Mouse (Mus musculus): ENCODE results near the gene Ubqln4. TPM values are rescaled to one million over a fixed set of nuclear protein-coding genes. Genes with fewer than 3 reads are reported as not detected.

The Ubqln4 gene
- total RNA-seq (2015; ENCODE audit: low replicate concordance) (8.6 and 10.1 TPM in 2 replicates), total RNA-seq (2017; ENCODE audit: low replicate concordance) (6.3 and 7.6 TPM in 2 replicates)

DNA sequence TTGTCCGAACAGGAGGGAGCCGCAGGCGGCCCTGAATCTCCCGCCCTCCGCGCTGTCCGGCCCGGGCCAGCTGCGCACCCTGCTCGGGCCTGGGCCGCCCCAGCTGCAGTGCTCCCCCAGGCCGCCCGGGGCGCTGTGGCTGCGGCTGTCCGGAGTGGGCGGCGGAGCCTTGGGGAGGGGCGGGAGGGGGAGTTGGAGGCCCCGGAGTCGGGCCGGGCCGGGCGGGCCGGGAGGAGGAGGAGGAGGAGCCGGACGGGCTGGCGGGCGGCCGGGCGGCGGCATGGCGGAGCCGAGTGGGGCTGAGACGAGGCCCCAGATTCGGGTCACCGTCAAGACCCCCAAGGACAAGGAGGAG, at the start of gene Ubqln4:
Gene Ubqln4 (plus strand): TSS at position 234 of the 355 bp plus-strand sequence.
- ATAC-seq (replicated peaks; ENCODE audit: low FRiP score, poor library complexity, severe bottlenecking): peak; percentile 66

GRCm38 (mm10) chr3:88503881-88504746, 49.4 kb upstream of the Ubqln4 start:
- no peak for ATAC-seq (replicated peaks; ENCODE audit: low FRiP score, poor library complexity, severe bottlenecking)

DNA sequence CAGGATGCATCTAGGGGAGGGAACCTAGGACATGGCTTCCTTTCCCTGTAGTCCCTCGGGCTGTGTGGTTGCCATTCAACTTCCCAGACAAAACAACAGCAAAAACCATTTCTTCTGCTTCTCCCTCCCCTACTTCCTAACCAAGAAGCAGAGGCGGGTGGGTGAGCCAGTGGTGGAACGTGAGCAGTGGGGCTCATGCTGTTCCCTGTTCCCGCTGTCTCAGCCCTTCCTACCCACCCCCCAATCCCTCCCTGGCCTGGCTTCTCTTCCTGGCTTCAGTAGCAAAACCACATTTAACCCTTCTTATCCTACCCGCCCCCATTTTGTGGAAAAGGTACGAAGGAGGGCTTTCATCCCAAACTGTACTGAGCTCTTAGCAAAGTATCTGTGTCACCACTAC, 48.5 kb upstream of the Ubqln4 start:
- ATAC-seq (replicated peaks; ENCODE audit: low FRiP score, poor library complexity, severe bottlenecking): no peak

DNA sequence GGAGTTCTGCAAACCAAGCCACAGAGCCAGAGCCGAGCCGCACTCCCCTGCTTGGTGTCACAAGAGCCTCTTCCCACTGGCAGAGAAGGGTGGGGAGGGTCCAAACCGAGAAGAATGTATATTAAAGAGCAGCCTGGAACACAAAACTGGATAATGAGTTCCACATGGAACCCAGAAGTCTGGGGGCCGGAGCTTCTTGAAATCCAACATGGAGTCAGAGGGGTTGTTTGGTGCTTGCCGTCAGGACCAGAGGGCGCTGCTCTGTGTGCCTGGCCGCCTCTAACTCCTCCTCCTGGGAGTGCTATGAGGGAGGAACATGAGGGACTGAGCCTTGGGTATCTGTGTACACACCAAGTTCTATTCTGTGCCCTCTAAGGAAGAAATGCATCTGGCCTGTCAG, 47.8 kb upstream of the Ubqln4 start:
- no peak for ATAC-seq (replicated peaks; ENCODE audit: low FRiP score, poor library complexity, severe bottlenecking)

DNA sequence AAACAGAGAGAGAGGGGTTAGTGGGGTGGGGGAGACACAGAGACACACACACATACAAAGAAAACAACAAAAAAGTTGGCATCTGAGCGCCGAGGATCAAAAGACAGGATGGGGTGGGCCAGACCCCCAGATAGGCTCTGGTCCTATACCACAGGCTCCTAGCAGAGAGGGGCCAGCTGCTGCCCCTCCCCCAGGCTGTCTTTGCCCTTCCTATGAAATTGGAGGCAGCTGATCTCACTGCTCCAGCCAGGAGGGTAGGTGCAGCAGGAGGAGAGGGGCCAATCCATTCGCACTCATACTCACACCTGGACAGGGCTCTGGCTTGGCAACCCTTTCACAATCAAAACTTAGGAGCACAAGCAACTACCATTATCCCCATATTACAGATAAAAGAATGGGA, 44.3 kb upstream of the Ubqln4 start:
- ATAC-seq (replicated peaks; ENCODE audit: low FRiP score, poor library complexity, severe bottlenecking): no peak

- ATAC-seq (replicated peaks; ENCODE audit: low FRiP score, poor library complexity, severe bottlenecking): peak; percentile 85
Observed at GRCm38 (mm10) chr3:88509692-88510420, 43.7 kb upstream of the Ubqln4 start, which contains the start of gene Lmna. Gene Lmna (minus strand): TSS chr3:88509956.

DNA sequence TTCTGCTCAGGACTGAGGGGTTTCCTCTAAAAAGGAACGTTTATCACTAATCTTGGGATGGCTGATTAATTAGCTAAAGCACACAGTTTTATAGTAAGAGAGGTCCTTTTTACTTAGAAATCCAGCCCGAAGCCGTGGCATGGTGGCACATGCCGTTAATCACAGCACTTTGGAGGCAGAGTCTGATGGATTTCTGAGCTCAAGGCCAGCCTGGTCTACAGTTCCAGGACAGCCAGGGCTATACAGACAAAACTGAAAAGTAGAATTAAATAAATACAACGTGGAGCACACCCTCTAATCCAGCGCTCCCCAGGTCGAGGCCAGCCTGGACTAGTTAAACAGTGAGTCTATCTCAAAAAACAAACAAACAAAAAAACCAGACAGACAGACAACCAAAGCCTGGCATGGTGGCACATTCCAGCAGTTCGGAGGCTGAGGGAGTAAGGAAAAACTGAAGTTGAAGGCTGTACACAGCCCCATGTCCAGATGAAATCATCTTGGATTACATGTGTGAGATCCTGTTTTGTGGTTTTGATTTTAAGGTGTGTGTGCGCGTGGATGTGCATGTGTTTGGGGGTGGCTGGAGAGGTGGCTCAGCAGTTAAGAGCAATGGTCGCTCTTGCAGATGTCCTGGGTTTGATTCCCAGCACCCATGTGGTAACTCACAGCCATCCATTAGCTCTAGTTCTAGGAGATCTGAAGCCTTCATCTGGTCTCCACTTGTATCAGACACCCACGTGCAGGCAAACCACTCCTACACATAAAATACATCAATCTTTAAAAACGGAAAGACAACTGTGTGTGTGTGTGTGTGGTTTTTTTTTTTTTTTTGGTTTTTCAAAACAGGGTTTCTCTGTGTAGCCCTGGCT, 42.9 kb upstream of the Ubqln4 start:
- no peak for ATAC-seq (replicated peaks; ENCODE audit: low FRiP score, poor library complexity, severe bottlenecking)

- ATAC-seq (replicated peaks; ENCODE audit: low FRiP score, poor library complexity, severe bottlenecking): no peak
Observed at GRCm38 (mm10) chr3:88511559-88511958, 42.0 kb upstream of the Ubqln4 start.

GRCm38 (mm10) chr3:88512141-88512895, 41.2 kb upstream of the Ubqln4 start:
- no peak for ATAC-seq (replicated peaks; ENCODE audit: low FRiP score, poor library complexity, severe bottlenecking)

DNA sequence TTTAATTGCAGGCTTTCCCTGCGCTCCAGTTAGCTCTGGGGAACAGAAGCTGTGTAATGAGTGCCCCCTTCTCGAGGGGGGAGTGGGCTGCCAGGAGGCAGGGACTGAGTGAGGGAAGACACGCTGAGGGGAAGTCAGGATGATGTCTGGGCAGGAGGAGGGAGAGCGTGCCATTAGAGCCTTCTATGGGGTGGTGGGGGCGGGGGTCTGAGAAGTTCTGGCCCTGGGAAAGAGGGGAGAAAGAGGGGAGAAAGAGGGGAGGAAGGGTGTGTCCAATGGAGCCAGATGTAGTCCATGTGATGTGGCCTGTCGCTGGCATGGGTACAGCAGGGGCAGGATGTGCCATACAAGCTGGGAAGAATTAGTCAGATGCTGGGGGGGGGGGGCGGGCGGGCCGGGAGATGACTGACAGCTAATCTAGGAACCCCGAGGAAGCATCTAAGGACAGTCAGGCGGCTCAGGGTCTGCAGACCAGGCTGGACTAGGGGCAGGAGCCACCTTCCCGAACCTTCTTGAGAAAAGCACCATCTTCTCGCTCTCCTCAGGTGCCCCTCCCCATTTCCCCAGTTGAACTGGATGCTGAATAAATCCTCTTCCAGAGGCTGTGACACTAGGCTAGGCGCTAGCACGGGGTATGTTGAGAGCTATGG, 40.5 kb upstream of the Ubqln4 start:
- no peak for ATAC-seq (replicated peaks; ENCODE audit: low FRiP score, poor library complexity, severe bottlenecking)

GRCm38 (mm10) chr3:88513546-88514115, 39.9 kb upstream of the Ubqln4 start:
- no peak for ATAC-seq (replicated peaks; ENCODE audit: low FRiP score, poor library complexity, severe bottlenecking)

GRCm38 (mm10) chr3:88514231-88515094, 39.1 kb upstream of the Ubqln4 start:
- no peak for ATAC-seq (replicated peaks; ENCODE audit: low FRiP score, poor library complexity, severe bottlenecking)

DNA sequence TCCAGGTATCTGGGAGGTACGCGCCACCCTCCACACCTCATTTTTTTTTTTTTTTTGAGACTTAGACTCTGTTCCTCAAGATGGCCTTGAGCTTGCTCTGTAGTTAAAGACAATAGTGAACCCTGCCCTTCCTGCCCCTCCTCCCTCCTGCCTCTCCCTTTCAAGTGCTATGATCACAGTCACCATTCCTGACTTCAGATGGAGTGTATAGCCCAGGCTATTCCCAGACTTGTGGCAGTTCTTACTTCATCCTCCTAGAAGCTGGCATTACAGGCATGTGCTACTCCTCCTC, 38.5 kb upstream of the Ubqln4 start:
- ATAC-seq (replicated peaks; ENCODE audit: low FRiP score, poor library complexity, severe bottlenecking): no peak

DNA sequence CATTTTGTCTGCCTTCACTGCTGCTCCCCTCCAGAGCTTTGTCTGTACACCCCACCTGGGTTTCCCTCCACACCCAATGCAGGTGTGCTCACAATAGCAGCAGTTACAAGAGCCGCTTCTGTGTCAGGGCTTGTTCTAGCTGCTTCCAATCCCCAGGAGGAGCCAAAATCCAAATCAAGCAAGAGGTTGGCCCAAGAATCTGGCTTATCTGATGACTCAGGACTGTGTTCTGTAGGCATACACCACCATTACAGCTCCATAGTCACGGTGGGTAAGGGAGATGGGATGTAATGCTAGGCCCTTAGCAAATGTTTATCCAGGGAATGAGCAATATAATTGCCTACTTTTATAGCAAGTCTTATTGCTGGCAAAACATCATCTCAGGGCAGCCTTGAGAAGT, 37.2 kb upstream of the Ubqln4 start:
- no peak for ATAC-seq (replicated peaks; ENCODE audit: low FRiP score, poor library complexity, severe bottlenecking)

- no peak for ATAC-seq (replicated peaks; ENCODE audit: low FRiP score, poor library complexity, severe bottlenecking)
Observed at GRCm38 (mm10) chr3:88518411-88518810, 35.1 kb upstream of the Ubqln4 start.

GRCm38 (mm10) chr3:88520078-88520477, 33.5 kb upstream of the Ubqln4 start:
- ATAC-seq (replicated peaks; ENCODE audit: low FRiP score, poor library complexity, severe bottlenecking): no peak

DNA sequence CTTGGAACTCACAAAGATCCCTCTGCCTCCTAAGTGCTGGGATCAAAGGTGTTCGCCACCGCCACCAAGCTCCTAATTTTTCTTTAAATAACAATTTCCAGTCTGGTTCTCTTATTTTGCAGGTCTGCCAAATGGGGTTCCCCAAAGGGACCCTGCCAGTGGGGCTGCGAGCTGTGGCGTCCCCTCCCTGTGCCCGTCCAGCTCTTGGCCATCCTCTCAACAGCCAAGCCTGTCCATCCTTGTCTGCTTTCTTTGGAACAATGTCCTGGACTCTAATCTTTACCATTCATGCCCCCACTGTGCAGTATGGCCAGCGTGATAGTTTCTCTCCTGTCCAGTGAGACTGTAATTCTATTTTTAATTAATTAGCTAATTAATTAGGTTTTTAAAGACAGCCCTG, 32.4 kb upstream of the Ubqln4 start:
- ATAC-seq (replicated peaks; ENCODE audit: low FRiP score, poor library complexity, severe bottlenecking): no peak

DNA sequence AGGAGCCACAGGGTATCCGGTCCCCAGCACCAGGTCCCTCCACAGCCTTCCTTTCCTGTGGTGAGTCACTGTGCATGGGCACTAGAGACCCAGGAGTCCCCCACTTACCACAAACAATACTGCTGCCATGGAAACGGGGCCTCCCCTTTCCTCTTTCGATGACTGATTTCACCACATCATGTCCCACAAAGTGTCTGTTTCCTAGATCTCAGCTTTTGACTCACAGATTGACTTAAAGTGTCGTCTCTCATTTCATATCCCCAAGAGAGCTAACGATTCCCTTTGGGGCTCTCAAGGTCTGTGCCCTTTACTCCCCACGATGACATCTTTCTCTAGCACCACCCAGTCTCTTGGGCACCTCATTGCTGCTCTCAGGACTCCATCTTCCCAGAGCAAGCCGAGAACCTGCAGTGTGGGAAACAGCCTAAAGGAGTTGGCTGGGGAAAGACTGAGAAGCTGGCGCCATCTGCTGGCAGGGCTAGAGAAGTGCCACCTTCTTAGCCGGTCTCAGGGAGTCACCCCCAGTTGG, 31.7 kb upstream of the Ubqln4 start:
- ATAC-seq (replicated peaks; ENCODE audit: low FRiP score, poor library complexity, severe bottlenecking): peak; percentile 77
